Mouse (Mus musculus) bone marrow macrophage, adult 2 months (primary cell): ENCODE measurements around the gene Acvr1b.

Experiments
- CTCF ChIP-seq: IDR thresholded peaks from 2 replicates; pipeline ENCODE4 v1.5.1; 2012; ENCODE audit warnings: low read depth, mild to moderate bottlenecking, low read length, moderate library complexity
- POLR2A ChIP-seq: IDR thresholded peaks from 2 replicates; pipeline ENCODE4 v1.6.1; 2012; ENCODE audit warnings: mild to moderate bottlenecking, low read depth, low read length, borderline replicate concordance

DNA sequence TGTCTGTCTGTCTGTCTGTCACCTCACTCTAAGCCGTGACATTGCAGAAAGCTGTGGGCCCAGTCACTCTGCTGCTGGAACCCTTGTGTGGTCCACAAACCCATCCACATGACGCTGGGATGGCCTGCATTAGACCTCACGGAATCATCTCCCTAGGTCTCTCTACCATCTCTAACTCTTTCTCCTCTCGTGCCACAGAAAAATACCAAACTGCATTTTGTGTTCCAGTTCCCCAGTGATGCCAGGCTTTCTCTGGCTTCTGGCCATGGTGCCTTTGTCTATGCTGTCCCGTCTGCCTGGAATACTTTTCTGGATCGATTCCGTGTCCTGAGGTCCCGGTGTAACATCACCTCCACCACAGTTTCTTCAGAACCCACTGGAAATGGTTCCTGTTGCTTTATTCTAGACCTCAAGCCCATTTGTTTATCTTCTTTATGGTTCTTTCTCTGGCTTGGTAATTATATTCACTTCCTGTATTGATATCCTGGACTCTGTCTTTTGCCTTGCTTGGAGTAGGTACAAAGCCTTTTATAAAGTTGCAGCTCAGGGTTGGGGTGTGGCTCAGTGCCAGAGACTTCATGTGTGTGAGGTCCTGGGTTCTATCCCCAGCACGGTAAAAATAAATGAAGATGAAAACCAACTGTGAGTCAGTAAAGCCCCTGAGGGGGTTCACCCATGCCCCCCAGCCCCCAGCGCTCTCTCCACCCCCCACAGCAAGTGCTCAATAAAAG is 60.9 kb downstream of the Acvr1b start:
- no peak for TF ChIP-seq CTCF
- TF ChIP-seq POLR2A = no peak
